Mouse (Mus musculus) liver, postnatal 0 days (tissue): ENCODE data around the gene Ice1.
A peak's percentile ranks its signal among the peaks of the same experiment; 100 is the strongest.

Experiments
- CTCF ChIP-seq: sonication (generic); IDR thresholded peaks from 2 replicates; pipeline ENCODE4 v1.5.1; 2016; ENCODE audit warnings: antibody characterized with exemption, low read depth
- EP300 ChIP-seq: IDR thresholded peaks from 2 replicates; pipeline ENCODE4 v1.6.1; 2016; ENCODE audit warnings: antibody characterized with exemption, low read depth, mild to moderate bottlenecking

DNA sequence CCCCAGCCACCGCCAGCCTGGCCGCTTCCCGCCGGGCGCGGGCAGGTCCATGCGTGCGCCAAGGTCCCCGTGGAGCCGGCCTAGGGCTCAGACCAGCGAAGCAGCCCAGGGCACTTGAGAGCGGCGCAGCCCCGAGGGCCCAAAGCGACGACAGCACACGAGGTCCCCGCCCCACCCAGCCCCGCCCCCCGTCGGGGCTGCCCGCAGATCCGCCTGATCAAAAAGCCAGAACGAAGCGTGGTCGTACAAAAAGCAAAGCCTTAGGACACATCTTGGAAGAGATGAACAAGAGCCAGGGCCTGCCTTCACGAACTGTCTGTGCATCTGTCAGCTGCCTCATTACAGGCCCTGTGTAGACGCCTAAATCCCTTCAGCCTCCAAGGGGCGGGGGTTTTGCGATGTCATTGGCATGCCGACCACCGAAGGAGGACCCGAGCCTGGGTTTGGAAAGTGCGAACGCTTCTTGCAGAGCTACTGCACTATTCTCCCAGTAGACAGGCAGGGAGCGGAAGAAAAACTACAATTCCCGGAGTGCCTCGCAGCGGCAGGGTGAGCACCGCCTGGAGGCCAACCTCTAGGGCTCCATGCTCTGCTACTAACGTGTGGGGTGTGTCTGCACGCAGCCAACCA, 343 bp upstream of the Ice1 start:
- TF ChIP-seq EP300 (peak; percentile 74), CTCF (peak; percentile 66)
